Mouse (Mus musculus) spleen, adult 2 months (tissue): Measurements from ENCODE around the gene 9130023H24Rik.

Experiments used
- CTCF ChIP-seq: fragments of 200-500 bp; IDR thresholded peaks from 2 replicates; pipeline ENCODE4 v1.5.1; 2011; ENCODE audit warnings: mild to moderate bottlenecking, inconsistent platforms; ENCODE audit not compliant: insufficient read depth, insufficient read length, insufficient replicate concordance; ENCODE audit errors: extremely low read depth
- POLR2A ChIP-seq: fragments of 200-500 bp; IDR thresholded peaks from 2 replicates; pipeline ENCODE4 v1.6.1; 2011; ENCODE audit warnings: low read depth, low read length, inconsistent platforms

GRCm38 (mm10) chr7:128236426-128236825, 1.4 kb downstream of the 9130023H24Rik start:
- TF ChIP-seq CTCF = no peak
- no peak for TF ChIP-seq POLR2A
